Mouse (Mus musculus) heart, postnatal 4 days (tissue): ENCODE data around the gene Defb48. TPM values are rescaled to one million over a fixed set of nuclear protein-coding genes. Genes with fewer than 3 reads are reported as not detected.

Experiments
- DNase-seq: peaks from one replicate; pipeline ENCODE4 v3.0.0; 2021
- total RNA-seq, 2 experiments: library from RNA; stranded (reverse); gene quantifications; 2 replicates each; pipeline ENCODE4 v1.2.3; 2021

Gene Defb48
- total RNA-seq, 2 experiments from 2014 or later, result not detected

- no peak for DNase-seq
These were observed 56.2 kb downstream of the Defb48 start for GRCm38 (mm10) chr14:62928101-62928541.

Other genes with a start within 250 kb of the Defb48 start
- gene Ints6, start 223.3 kb downstream of the Defb48 start, total RNA-seq, result 10 to 100 TPM; 19.0 to 25.0 TPM
- gene Wdfy2, start 146.8 kb downstream of the Defb48 start, total RNA-seq, result 1 to 10 TPM; 8.0 to 8.3 TPM
- not detected for gene Defb47, start 13.6 kb upstream of the Defb48 start, total RNA-seq
- not detected for gene Defb43, start 27.3 kb upstream of the Defb48 start, total RNA-seq
- gene Defb42, start 62.5 kb upstream of the Defb48 start, total RNA-seq, result under 1 TPM; 0.20 to 0.50 TPM
- not detected for gene Defb30, start 65.5 kb upstream of the Defb48 start, total RNA-seq